Mouse (Mus musculus): ENCODE results near the gene Agbl4. TPM values are rescaled to one million over a fixed set of nuclear protein-coding genes. Genes with fewer than 3 reads are reported as not detected.

Agbl4 gene
- polyA plus RNA-seq, 1 experiment from 2014 or later: 2.1 TPM

- Histone ChIP-seq H3K4me2 (replicated peaks) (no peak overlapping the region), H3K9ac (no peak overlapping the region), H3K9me3 (replicated peaks) (no peaks in the 10 kb centered on the region), H3K4me1 (0 out of 2 replicates have a peak, but pooled peaks cover 4% of the 10 kb centered on the region), H3K27me3 (no peaks in the 10 kb centered on the region), H3K36me3 (no peaks in the 10 kb centered on the region), H3K27ac (no peak overlapping the region), H3K4me3 (no peak overlapping the region)
- WGBS: 84% methylated on average over 2 of the region's 2 CpGs
- ATAC-seq (ENCODE audit: low FRiP score): no peak
Observed at GRCm38 (mm10) chr4:111001641-111002040, 604.2 kb downstream of the Agbl4 start.

GRCm38 (mm10) chr4:111004719-111005479 is 607.4 kb downstream of the Agbl4 start:
- peak; percentile 90 for ATAC-seq (ENCODE audit: low FRiP score)
- Histone ChIP-seq H3K36me3 (no peaks in the 10 kb centered on the region), H3K4me1 (0 out of 2 replicates have a peak, but pooled peaks cover 4% of the 10 kb centered on the region), H3K27ac (no peak overlapping the region), H3K9me3 (replicated peaks) (no peaks in the 10 kb centered on the region), H3K9ac (no peak overlapping the region), H3K27me3 (no peaks in the 10 kb centered on the region), H3K4me3 (no peak overlapping the region), H3K4me2 (replicated peaks) (no peak overlapping the region)
- WGBS: 63% methylated on average over 1 of the region's 1 CpGs

DNA sequence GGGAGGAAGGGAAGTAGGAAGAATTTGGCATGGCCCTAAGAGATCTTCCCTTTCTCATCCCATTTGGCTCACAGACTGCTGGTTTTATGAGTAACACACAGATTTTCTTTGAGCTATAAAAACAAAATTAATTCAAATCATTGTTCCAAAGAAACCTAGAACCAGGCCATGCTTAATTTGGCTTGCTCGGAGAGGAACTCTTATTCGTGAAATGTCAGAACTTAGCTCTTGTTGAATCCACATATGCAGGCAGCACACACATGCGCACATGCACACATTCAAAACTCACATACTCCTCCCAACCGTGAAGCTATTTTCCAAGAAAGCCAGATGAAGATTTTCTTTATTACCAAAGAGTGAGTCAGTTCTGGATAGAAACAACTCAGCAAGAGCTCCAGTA is 621.9 kb downstream of the Agbl4 start:
- H3K9me3 ChIP-seq (replicated peaks): no peaks in the 10 kb centered on the region
- no peak for ATAC-seq (ENCODE audit: low FRiP score)
- H3K9ac ChIP-seq: no peak overlapping the region
- H3K27me3 ChIP-seq: no peaks in the 10 kb centered on the region
- H3K36me3 ChIP-seq: no peaks in the 10 kb centered on the region
- WGBS: 95% methylated on average over 4 of the region's 4 CpGs
- H3K27ac ChIP-seq: no peak overlapping the region
- no peak overlapping the region for H3K4me3 ChIP-seq
- H3K4me1 ChIP-seq: no peaks in the 10 kb centered on the region
- H3K4me2 ChIP-seq (replicated peaks): no peak overlapping the region

DNA sequence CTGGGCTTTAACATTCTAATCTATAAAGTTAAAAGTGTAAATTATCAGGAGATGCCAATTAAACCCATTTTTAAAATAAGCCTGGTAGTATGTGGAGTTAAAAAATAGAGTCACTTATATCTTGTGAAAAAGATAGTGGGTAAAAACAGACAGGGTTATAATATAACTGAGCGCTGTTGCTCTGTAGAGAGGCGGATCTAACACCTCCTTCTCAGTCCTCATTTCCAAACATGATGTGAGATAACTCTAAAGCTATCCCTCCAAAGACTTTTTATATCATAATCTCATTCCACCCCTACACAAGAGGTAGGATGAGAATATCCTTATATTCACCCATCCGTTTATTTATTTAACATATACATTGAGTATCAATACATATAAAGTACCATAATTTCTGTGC is 669.9 kb downstream of the Agbl4 start:
- Histone ChIP-seq H3K27ac (no peak overlapping the region), H3K27me3 (no peaks in the 10 kb centered on the region), H3K9me3 (replicated peaks) (no peaks in the 10 kb centered on the region), H3K4me1 (no peaks in the 10 kb centered on the region), H3K9ac (no peak overlapping the region), H3K4me3 (no peak overlapping the region), H3K36me3 (no peaks in the 10 kb centered on the region), H3K4me2 (replicated peaks) (no peak overlapping the region)
- WGBS: 92% methylated on average over 3 of the region's 3 CpGs
- no peak for ATAC-seq (ENCODE audit: low FRiP score)

DNA sequence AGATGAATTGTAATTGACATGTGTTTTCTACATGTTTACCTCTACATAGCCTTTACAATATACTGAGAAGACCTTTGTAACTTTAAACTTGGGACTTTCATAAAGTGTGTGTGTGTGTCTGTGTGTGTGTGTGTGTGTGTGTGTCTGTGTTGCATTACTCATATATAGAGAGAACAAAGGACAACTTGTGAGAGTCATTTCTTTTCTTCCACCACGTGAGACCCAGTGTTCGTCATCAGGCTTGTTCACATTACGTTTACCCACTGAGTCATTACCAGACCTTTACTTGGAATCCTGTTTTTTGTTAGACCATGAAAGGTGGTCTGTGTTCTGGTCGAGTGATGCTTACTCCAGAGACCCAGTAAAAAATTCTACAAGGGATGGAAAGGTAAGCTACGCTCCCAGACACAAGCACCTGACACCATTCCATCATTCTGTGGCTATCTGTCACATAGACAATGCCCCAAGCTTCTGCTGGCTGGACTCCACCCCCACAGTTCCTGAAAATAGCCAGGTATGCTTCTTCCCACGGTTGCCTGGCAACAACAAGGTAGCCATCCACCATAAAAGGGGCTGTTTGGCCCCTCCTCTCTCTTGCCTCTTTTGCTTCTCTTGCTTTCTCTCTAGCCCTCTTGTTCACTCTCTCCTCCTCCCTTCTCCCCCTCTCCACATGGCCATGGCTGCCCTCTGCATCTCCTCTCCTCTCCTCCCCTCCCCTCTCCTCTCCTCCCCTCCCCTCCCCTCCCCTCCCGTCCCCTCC is 676.5 kb downstream of the Agbl4 start:
- H3K27me3 ChIP-seq: no peaks in the 10 kb centered on the region
- no peak overlapping the region for H3K27ac ChIP-seq
- H3K4me1 ChIP-seq: no peaks in the 10 kb centered on the region
- WGBS: 73% methylated on average over 6 of the region's 7 CpGs
- no peak overlapping the region for H3K4me3 ChIP-seq
- H3K9ac ChIP-seq: no peak overlapping the region
- no peaks in the 10 kb centered on the region for H3K36me3 ChIP-seq
- H3K9me3 ChIP-seq (replicated peaks): no peaks in the 10 kb centered on the region
- no peak overlapping the region for H3K4me2 ChIP-seq (replicated peaks)
- ATAC-seq (ENCODE audit: low FRiP score): no peak

DNA sequence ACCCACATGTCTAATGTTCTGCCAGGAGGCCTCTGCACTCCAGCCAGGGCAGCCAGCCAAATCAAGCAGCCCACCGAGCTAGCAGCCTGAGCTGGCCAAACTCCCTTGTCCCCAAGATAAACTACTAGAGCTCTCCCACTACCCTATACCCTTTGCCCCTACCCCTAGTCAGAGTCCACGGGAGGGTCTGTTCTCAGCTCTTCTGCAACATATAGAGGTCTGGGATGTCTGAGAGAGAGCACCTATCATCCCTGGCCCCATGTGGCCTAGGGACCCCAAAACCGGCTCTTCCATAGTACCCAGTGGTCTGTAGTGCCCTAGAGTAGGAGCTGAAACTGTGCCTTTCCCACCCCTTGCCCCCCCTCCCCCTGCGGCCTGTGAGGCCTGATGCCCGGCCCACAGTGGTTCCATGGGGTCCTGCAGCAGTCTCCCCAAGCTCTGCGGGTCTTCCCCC is 677.3 kb downstream of the Agbl4 start:
- no peaks in the 10 kb centered on the region for H3K27me3 ChIP-seq
- no peak overlapping the region for H3K27ac ChIP-seq
- WGBS: 75% methylated on average over 6 of the region's 6 CpGs
- no peak overlapping the region for H3K4me2 ChIP-seq (replicated peaks)
- H3K36me3 ChIP-seq: no peaks in the 10 kb centered on the region
- H3K9ac ChIP-seq: no peak overlapping the region
- no peaks in the 10 kb centered on the region for H3K9me3 ChIP-seq (replicated peaks)
- ATAC-seq (ENCODE audit: low FRiP score): no peak; the same call in 1 of the 2 replicates
- H3K4me1 ChIP-seq: no peaks in the 10 kb centered on the region
- no peak overlapping the region for H3K4me3 ChIP-seq

DNA sequence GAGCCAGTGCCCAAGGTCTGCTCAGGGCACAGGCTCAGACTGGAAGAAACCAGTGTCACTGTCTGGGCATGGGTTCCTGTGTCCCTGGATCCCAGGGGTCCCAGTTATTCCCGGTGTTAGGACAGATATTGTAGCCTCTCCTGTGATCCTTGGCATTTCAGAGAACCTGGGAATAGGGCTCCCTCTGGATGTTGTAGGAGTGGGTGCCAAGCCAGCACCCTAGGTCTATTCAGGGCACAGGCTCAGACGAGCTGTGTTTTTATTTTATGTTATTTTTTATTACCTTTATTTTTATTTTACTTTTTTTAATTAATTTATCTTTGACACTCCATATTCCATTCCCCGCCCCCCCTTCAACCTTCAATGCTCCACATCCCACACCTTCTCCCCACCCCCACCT is 680.3 kb downstream of the Agbl4 start:
- Histone ChIP-seq H3K9me3 (replicated peaks) (no peaks in the 10 kb centered on the region), H3K9ac (no peak overlapping the region), H3K36me3 (no peaks in the 10 kb centered on the region), H3K27me3 (no peaks in the 10 kb centered on the region), H3K4me3 (no peak overlapping the region), H3K4me1 (no peaks in the 10 kb centered on the region), H3K4me2 (replicated peaks) (no peak overlapping the region), H3K27ac (no peak overlapping the region)
- WGBS: 86% methylated on average over 3 of the region's 3 CpGs
- ATAC-seq (ENCODE audit: low FRiP score): no peak

DNA sequence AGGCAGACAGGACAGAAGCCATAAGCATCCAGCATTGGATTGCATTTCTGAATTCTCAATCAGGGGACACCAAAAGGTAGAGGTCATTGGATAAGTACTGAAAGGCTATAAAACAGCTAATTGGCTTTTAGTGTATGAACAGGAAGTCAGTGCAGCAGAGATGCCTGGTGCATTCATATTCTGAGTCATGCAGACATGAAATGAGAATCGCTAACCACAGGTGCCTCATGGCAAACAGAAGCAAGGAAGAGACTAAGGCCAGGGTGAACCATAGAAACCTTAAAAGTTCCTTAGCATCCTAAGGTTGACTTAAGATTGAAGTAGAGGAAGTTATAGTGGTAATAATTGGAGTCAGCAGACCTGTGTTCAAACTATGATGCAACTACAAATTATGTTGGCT is 687.9 kb downstream of the Agbl4 start:
- no peaks in the 10 kb centered on the region for H3K9me3 ChIP-seq (replicated peaks)
- H3K27me3 ChIP-seq: no peaks in the 10 kb centered on the region
- whole genome bisulfite sequencing: 85% methylated on average over 1 of the region's 1 CpGs
- H3K4me2 ChIP-seq (replicated peaks): no peak overlapping the region
- H3K4me3 ChIP-seq: no peak overlapping the region
- H3K4me1 ChIP-seq: no peaks in the 10 kb centered on the region
- no peaks in the 10 kb centered on the region for H3K36me3 ChIP-seq
- H3K9ac ChIP-seq: no peak overlapping the region
- ATAC-seq (ENCODE audit: low FRiP score): no peak
- no peak overlapping the region for H3K27ac ChIP-seq

GRCm38 (mm10) chr4:111136217-111137147 is 739.0 kb downstream of the Agbl4 start:
- WGBS: 70% methylated on average over 3 of the region's 3 CpGs
- H3K27me3 ChIP-seq: no peaks in the 10 kb centered on the region
- H3K4me3 ChIP-seq: no peak overlapping the region
- no peak for ATAC-seq (ENCODE audit: low FRiP score)
- H3K27ac ChIP-seq: no peak overlapping the region
- no peak overlapping the region for H3K9ac ChIP-seq
- no peaks in the 10 kb centered on the region for H3K36me3 ChIP-seq
- H3K4me2 ChIP-seq (replicated peaks): no peak overlapping the region
- no peaks in the 10 kb centered on the region for H3K9me3 ChIP-seq (replicated peaks)
- no peaks in the 10 kb centered on the region for H3K4me1 ChIP-seq

GRCm38 (mm10) chr4:111147748-111148147 is 750.3 kb downstream of the Agbl4 start:
- no peak overlapping the region for H3K9ac ChIP-seq
- H3K27me3 ChIP-seq: no peaks in the 10 kb centered on the region
- H3K27ac ChIP-seq: no peak overlapping the region
- no peak overlapping the region for H3K4me2 ChIP-seq (replicated peaks)
- H3K9me3 ChIP-seq (replicated peaks): no peaks in the 10 kb centered on the region
- no peaks in the 10 kb centered on the region for H3K36me3 ChIP-seq
- ATAC-seq (ENCODE audit: low FRiP score): no peak
- no peaks in the 10 kb centered on the region for H3K4me1 ChIP-seq
- H3K4me3 ChIP-seq: no peak overlapping the region
- 82% methylated on average over 1 of the region's 1 CpGs for WGBS

- Histone ChIP-seq H3K27ac (no peak overlapping the region), H3K9me3 (replicated peaks) (no peaks in the 10 kb centered on the region), H3K36me3 (no peaks in the 10 kb centered on the region), H3K4me3 (no peak overlapping the region), H3K9ac (no peak overlapping the region), H3K27me3 (no peaks in the 10 kb centered on the region), H3K4me1 (no peaks in the 10 kb centered on the region), H3K4me2 (replicated peaks) (no peak overlapping the region)
- no peak for ATAC-seq (ENCODE audit: low FRiP score)
- 79% methylated on average over 1 of the region's 1 CpGs for WGBS
Observed at GRCm38 (mm10) chr4:111155859-111156258, 758.4 kb downstream of the Agbl4 start.

- ATAC-seq (ENCODE audit: low FRiP score): no peak
- Histone ChIP-seq H3K9ac (no peak overlapping the region), H3K4me3 (no peak overlapping the region), H3K36me3 (no peaks in the 10 kb centered on the region), H3K9me3 (replicated peaks) (no peaks in the 10 kb centered on the region), H3K4me1 (no peaks in the 10 kb centered on the region), H3K27ac (no peak overlapping the region), H3K27me3 (no peaks in the 10 kb centered on the region), H3K4me2 (replicated peaks) (no peak overlapping the region)
- 86% methylated on average over 2 of the region's 2 CpGs for WGBS
Observed at GRCm38 (mm10) chr4:111181478-111181877, 784.0 kb downstream of the Agbl4 start.
